Mouse (Mus musculus) c-Kit-positive CD71-positive TER-119-negative erythroid progenitor cells, embryonic 14.5 days (primary cell): ENCODE measurements around the gene Atp2b2.

Experiments
- DNase-seq: peaks from one replicate; pipeline ENCODE4 v3.0.0-alpha.2; 2013; ENCODE audit warnings: low read depth

The Atp2b2 gene

GRCm38 (mm10) chr6:114012834-114013233, 29.6 kb downstream of the Atp2b2 start:
- DNase-seq = no peak

GRCm38 (mm10) chr6:114011976-114012375, 30.4 kb downstream of the Atp2b2 start:
- DNase-seq = no peak

- no peak for DNase-seq
These were observed 38.6 kb downstream of the Atp2b2 start for GRCm38 (mm10) chr6:114003796-114004195.

- DNase-seq = no peak
These were observed 41.5 kb downstream of the Atp2b2 start for GRCm38 (mm10) chr6:114000928-114001327.

GRCm38 (mm10) chr6:114000304-114000703, 42.1 kb downstream of the Atp2b2 start:
- no peak for DNase-seq

- no peak for DNase-seq
These were observed 44.0 kb downstream of the Atp2b2 start for GRCm38 (mm10) chr6:113998413-113998812.

GRCm38 (mm10) chr6:113994176-113994575, 48.2 kb downstream of the Atp2b2 start:
- DNase-seq = no peak

GRCm38 (mm10) chr6:113992101-113992500, 50.3 kb downstream of the Atp2b2 start:
- no peak for DNase-seq

- DNase-seq = no peak
These were observed 50.9 kb downstream of the Atp2b2 start for GRCm38 (mm10) chr6:113991482-113991881.

- DNase-seq = no peak
These were observed 52.4 kb downstream of the Atp2b2 start for GRCm38 (mm10) chr6:113990044-113990443.

GRCm38 (mm10) chr6:113988521-113988920, 53.9 kb downstream of the Atp2b2 start:
- no peak for DNase-seq

- DNase-seq = no peak
These were observed 55.7 kb downstream of the Atp2b2 start for GRCm38 (mm10) chr6:113986671-113987070.

GRCm38 (mm10) chr6:113978673-113979072, 63.7 kb downstream of the Atp2b2 start:
- no peak for DNase-seq

- DNase-seq = no peak
These were observed 64.2 kb downstream of the Atp2b2 start for GRCm38 (mm10) chr6:113978091-113978650.

- DNase-seq = no peak
These were observed 71.5 kb downstream of the Atp2b2 start for GRCm38 (mm10) chr6:113970900-113971299.

- DNase-seq = no peak
These were observed 71.9 kb downstream of the Atp2b2 start for GRCm38 (mm10) chr6:113970464-113970863.

- no peak for DNase-seq
These were observed 72.7 kb downstream of the Atp2b2 start for GRCm38 (mm10) chr6:113969751-113970150.

- DNase-seq = peak; percentile 8
These were observed 79.6 kb downstream of the Atp2b2 start for GRCm38 (mm10) chr6:113962811-113963210.

- DNase-seq = no peak
These were observed 80.8 kb downstream of the Atp2b2 start for GRCm38 (mm10) chr6:113961658-113962057.

- DNase-seq = no peak
These were observed 83.1 kb downstream of the Atp2b2 start for GRCm38 (mm10) chr6:113959336-113959735.

GRCm38 (mm10) chr6:113958714-113959113, 83.7 kb downstream of the Atp2b2 start:
- no peak for DNase-seq

- no peak for DNase-seq
These were observed 84.4 kb downstream of the Atp2b2 start for GRCm38 (mm10) chr6:113958003-113958402.

GRCm38 (mm10) chr6:113957232-113957940, 85.0 kb downstream of the Atp2b2 start:
- DNase-seq = no peak

- DNase-seq = no peak
These were observed 94.9 kb downstream of the Atp2b2 start for GRCm38 (mm10) chr6:113947515-113947914.
